Mouse (Mus musculus) left cerebral cortex, postnatal 36 days (tissue): ENCODE measurements around the gene Akt2. TPM values are rescaled to one million over a fixed set of nuclear protein-coding genes. Genes with fewer than 3 reads are reported as not detected.
"Not testable (repeated sequence)": the region's sequence is repeated elsewhere in the genome, so short reads cannot be mapped to it uniquely, and the experiment has no call there.

Experiments used
- DNase-seq, 2 experiments: peaks; one replicate each; pipeline ENCODE4 v3.0.0; 2021 to 2022; ENCODE audit warnings: low spot score in 2 of 2, mixed read lengths in 1 of 2
- intact Hi-C: fragments of 180-260 bp; cut with DNase I; formaldehyde crosslinking; loops from one replicate; pipeline ENCODE4 v1.15.1; 2025
- total RNA-seq, 2 experiments: library from RNA; stranded (reverse); gene quantifications; 2 replicates each; pipeline ENCODE4 v1.2.3; 2021

Gene Akt2
- total RNA-seq, 2 experiments from 2014 or later: 113 to 124 TPM

DNA sequence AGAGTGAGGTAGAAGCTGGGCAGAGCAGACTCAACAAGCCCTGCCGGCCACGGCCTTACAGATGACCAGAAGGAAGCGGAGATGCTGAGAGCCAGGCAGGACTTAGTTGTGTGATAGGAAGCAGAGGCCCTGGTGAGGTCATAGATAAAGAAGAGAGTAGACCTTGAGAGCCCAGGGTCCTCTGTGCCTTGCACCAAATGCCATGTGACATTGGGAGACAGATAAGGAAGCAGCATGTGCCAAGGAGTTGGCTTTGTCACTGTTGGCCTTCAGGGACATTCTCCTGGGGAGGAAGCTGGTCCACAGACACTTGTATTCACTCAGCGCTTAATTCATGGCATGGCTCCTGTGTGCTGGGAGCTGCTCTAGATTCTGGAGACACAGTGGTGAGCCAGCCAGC lies 17.9 kb downstream of the Akt2 start:
- intact Hi-C loops: no loop called here

DNA sequence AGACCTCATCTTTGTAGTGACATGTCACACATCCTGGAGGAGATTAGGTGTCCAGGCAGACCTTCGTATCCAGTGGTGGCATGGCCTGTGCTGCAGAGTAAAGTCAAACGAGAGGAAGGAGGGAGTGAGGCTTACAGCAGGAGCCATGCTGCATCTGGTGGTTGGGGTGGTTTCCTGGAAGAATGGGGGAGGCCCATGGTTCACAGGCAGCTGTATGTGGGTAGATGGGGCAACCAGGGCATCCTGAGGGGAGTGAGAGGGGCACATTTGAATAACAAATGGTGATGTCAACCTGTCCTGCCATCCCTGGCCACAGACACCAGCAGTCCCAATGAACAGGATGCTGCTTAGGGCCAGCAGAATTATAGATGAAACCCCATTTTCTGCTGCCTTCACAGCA lies 18.3 kb downstream of the Akt2 start:
- no peak for DNase-seq
- intact Hi-C loops: no loop called here

More for the DNA sequence above, 17.9 kb downstream of the Akt2 start:
- DNase-seq: no peak

DNA sequence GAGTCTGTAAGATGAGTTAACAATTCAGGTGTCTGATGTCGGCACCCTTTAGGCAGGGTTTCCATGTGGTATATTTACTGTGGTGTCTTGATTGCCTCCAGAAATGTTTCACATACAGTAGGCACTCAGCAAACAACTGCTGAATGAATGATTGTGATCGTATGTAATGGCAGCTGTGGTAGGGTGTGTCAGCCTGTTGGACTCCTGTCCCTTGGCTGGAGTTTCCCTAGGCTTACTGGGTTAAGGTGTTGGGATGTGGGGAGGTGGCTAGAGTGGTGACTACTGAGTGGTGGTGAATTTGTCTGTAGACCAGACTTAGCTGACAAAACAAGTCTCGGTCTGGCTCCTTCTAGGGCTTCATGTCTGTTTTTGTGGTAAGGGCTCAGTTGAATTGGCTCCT lies 19.0 kb downstream of the Akt2 start:
- DNase-seq: no peak
- intact Hi-C loops: no loop called here

DNA sequence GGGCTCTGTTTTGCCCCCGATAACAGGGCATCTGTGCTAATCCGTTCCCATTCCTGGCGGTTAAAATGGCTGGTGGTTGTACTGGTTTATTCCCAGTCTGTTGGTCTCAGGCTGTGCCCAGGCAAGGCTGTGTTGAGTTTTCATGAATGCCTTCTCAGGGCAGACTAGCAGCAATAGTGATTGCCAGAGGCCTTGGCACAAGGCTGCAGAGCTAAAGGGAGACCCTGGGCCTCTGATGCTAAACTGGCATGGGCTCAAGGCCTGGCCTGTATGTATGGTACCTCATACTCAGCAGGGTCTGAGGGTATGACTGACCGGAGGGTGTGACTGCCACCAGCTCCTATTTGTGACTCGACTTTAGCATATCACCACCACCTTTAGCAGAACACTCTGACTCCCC lies 19.5 kb downstream of the Akt2 start:
- no peak for DNase-seq
- intact Hi-C loops: no loop called here

DNA sequence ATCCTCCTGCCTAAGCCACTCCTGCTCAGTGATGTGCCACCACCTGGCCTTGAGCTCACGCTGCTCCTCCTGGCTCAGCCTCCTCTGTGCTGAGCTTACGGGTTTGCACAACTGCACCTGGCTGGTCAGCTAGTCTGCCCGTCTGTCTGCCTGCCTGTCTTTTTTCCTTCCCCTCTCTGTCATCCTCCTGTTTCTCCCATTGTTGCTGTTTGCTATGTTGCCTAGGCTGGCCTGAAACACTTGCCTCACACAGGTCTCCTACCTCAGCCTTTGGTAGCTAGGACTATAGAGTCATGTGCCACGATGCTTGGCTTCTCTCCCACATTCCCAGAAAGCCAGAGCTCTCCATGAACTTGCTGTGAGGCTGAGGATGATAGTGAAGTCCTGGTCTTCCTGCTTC lies 21.6 kb downstream of the Akt2 start:
- DNase-seq: no peak
- intact Hi-C loops: no loop called here

DNA sequence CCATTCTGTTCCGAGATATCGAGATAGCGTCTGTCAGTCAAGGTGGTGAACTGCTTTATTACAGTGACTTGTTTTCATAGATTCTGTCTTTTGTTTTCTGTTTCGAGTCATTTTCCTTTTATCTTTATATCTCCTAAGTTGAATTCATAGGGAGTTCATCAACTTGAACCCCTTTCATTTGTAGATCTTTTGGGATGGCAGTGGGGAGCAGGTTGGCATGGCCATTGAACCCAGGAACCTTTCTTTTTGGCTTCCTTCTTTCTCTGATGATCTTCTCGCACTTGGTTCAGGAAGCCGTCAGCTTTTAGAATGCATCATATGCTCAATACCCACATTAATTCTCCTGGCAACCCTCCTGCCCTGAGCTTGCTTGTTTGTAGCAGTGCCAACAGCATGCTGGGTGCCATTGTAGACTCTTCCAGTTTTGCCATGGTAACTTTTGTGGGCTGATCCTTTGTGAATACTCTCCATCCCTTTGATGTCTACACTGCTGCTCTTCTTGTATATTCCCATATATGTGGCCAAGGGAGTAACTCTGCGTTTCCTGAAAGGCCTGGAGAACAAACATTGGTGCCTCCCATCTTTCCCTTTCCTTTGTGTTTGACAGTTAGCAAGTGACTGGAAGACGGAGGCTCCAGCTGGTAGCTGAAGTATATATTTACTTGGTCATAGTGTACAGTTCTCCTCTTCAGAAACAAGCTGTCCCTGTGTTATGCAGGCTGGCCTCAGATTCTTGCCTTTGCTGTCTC lies 22.6 kb downstream of the Akt2 start:
- DNase-seq: no peak
- intact Hi-C loops: no loop called here

DNA sequence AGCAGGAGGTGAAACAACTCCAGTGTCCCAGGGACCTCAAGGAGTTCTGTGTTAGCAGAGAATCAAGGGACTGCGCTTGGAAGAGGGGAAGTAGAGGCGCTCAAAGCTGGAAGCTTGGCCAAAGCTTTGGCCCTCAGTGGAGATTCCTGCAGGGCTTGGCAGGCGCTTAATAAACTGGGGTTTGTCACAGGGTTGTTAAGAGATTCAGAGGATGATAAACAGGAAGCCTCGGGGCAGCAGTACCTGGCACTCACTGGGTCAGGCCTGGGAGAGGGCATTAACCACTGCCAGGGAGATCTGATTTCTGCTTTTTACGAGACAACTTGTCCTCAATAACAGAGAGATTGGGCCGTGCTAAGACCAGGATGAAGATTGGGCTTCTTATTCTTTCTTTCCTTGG lies 29.7 kb downstream of the Akt2 start:
- intact Hi-C loops: no loop called here
- DNase-seq: no peak

DNA sequence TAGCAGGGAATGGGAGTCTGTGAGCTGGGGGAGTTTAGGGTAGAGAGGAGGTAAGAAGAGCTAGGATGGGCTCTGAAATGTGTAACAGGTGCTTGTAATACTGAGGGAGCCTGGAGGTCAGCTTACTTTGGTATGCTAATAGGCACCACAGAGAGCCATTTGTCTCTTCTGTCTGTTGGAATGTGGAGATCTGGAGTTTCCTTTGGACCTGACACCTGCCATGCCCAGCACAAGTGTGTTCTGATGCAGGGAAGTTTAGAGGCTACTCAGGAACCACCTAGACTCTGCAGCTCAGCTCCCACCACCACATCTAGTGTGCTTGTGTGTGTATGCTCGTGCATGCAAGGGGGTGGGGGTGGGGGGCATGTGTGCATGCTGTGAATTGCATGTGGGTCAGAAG lies 30.9 kb downstream of the Akt2 start:
- no peak for DNase-seq
- intact Hi-C loops: no loop called here

DNA sequence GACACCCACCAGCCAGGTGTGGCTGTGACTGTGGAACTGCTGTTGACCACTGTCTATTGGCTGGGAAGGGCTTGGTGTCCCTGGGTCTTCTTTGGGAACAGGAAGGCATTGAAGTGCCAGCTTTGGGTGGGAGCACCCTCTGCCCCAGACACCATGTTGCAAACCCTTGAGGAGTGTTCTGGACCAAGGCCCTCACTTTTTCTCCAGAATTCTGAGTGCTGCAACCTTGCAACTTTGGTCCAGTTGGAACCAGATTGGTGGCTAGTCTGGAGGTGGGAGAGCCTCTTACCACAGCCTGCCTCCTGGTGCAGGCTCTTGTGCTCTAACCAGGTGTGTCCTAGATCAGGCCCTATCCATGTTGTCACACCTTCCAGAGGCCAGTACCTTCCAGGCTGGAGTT lies 33.6 kb downstream of the Akt2 start:
- intact Hi-C loops: no loop called here
- no peak for DNase-seq

DNA sequence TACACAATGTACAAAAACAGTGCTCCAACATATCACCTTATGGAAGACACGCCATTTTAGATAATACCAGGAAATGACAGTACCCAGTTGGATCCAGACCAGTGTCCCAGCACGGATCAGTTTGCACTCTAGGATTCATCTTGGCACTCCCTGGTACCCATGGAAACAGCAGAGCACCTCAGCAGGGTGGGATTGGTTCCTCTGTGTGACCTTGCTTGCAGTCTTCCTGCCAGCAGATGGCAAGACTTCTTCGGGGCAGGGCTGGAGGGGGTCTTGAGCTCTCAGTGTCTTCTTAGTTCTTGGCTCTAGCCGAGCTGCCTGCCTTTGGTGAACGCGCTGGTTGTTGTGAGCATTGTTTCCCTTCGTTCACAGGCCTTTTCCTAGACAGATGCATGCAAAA lies 36.4 kb downstream of the Akt2 start:
- DNase-seq: no peak
- intact Hi-C loops: no loop called here

DNA sequence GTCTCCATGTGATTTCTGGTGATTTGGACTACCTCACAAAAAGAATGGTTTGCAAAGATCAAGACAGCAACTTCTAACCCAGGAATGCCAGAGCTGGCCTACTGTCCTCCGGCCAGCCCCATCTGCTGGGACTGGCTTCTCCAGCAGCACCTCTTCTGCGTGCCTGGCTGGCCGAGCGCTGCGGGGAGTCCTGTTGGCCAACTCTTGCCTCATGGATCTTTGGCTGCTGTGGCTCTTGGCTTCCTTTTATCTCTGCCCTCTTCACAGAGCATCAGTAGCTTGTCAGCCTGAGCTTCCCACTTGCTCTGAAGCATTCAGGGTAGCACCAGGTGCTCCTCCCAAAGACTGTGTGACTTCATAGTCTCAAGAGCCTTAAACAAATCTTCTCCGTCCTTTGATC lies 36.8 kb downstream of the Akt2 start:
- intact Hi-C loops: no loop called here
- no peak for DNase-seq

DNA sequence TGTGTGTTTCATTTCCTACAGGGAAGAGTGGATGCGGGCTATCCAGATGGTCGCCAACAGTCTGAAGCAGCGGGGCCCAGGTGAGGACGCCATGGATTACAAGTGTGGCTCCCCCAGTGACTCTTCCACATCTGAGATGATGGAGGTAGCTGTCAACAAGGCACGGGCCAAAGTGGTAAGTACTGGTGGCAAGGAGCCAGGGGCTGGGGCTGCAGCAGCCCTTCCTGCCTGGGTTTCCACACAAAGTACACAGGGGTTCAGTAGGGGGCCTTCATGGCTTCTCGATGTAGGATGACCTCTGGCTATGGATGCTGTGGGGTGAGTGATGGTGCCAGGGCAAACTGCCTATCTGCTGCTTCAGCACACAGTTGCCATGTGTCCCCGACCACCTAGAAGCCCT lies 37.5 kb downstream of the Akt2 start:
- intact Hi-C loops, DNase-seq: not testable (repeated sequence)

DNA sequence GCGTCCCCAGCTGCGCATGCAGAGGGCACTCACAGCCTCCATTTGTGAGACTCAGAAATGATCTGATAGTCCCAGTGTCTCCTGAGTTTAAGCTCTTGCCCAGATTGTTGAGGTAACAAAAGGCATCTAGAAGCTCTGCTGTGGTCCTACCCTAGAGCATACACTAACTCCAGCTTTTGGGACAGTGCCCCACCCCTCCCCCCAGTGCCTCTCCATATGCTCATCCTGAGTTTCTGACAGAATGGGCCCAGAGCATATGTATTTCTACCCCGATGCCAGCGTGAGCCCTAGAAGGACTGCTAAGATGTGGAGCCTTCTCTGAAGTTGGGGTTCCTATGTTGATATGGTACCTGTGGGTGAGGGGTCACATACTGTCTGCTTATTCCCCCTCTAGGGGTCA lies 40.1 kb downstream of the Akt2 start:
- DNase-seq: no peak
- intact Hi-C loops: no loop called here

DNA sequence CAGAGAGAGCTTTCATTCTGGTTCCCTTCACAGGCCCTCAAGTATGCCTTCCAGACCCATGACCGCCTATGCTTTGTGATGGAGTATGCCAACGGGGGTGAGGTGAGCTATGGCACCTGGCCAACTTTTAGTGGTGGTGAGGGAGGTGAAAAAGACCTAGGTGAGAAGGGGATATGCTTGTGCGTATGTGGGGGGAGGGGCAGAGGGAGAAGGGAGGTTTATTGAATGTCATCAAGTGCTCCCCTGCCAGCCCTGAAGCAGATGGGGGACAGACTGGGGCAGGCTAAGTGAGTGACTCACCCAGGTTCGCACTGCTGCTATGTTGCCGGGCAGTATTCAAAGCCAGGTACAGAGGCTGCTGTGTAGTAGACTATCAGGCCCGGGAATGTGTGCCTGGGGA lies 41.8 kb downstream of the Akt2 start:
- DNase-seq: no peak
- intact Hi-C loops: no loop called here

DNA sequence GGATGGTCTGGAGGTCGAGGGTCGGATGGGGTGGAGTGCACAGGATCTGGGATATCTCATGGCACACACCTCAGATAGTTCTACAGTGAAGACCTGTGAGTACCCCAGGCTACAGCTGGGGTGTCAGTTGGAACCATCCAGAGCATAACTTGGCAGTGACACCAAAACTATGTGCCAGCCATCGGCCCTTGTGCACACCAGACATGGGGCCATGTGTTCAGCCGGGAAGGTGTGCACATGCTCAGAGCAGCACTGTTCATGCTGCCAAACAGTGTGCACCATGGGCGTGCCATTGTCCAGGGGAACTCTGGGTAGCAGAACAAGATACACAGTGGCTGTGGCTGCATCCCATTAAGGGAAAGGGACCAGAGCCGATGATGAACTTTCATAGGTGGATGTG lies 43.3 kb downstream of the Akt2 start:
- DNase-seq: no peak
- intact Hi-C loops: no loop called here

DNA sequence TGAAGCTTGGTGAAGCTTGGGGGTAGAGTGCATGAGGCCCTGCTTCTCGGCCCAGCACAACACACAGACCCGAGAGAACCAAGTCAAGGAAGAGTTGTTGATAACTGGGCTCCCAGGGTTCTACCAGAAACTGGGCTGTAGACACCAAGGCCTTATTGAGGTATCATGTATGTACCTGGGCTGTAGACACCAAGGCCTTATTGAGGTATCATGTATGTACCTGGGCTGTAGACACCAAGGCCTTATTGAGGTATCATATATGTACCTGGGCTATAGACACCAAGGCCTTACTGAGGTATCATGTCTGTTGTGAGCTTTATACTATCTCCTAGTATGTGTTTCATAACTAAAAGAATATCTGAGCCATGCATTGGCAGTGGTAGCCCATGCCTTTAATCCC lies 43.7 kb downstream of the Akt2 start:
- intact Hi-C loops, DNase-seq: not testable (repeated sequence)

DNA sequence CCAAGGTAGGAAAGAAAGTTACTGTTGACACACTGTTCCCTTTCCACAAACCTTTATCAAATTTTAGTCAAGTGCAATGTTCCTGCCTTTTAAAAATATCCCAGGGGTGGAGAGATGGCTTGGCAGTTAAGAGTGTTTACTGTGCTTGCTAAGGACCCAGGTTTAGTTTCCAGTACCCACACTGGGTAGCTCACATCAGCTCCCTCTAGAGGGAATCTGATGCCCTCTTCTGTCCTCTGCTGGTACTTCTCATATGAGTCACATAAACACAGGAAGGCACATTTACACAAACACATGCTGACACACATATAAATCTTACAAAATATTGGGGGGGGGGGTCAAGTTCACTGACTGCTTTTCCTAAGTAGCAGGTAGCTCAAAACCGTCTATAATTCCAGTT lies 53.1 kb downstream of the Akt2 start:
- no peak for DNase-seq

DNA sequence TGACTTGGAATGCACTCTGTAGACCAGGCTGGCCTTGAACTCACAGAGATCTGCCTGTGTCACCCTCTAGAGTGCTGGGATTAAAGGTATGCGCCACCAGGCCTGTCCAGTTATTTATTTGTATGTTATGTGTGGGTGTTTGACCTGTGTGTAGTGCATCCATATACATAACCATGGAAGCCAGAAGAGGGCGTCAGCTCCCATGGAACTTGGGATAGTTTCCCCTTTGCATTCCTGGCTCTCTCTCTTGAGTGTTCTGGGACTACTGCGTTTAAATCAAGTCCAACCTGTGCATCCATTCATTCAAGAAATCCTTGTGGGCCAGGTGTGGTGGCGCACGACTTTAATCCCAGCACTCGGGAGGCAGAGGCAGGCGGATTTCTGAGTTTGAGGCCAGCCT lies 55.2 kb downstream of the Akt2 start:
- intact Hi-C loops: no loop called here
- no peak for DNase-seq

More for the DNA sequence above, 53.1 kb downstream of the Akt2 start:
- intact Hi-C loops: no loop called here

DNA sequence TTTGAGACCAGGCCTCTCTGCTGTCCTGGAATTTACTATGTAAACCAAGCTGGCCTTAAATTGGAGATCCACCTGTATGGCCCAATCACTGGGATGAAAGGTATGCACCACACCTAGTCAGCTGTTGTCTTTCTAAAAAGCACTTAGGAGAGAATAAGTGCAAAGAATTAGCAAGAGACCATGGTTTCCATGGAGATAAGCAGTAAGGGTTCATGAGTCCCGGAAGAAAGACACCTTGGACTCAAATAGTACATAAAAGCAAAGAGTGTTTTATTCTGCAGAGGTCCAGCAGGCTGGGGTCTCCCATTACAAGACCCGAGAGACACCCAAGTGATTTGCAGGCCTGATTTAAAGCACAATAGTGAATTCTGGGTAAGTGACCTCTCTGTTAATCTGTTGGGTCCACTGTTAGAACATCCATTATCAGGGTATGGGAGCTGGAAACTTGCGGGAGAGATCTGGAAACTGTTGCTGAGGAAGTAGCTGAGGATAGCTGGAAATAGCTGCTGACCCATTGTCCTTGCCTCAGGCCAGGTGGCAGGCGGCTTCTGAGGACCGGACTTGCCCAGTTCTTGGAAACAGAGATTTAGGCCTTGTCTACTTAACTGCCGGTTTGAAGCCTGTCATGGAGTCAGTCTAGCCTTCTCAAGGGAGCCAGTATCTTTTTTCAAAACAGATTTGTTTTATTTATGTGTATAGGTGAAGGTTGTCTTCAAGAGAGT lies 56.1 kb downstream of the Akt2 start:
- intact Hi-C loops: no loop called here
- DNase-seq: no peak

DNA sequence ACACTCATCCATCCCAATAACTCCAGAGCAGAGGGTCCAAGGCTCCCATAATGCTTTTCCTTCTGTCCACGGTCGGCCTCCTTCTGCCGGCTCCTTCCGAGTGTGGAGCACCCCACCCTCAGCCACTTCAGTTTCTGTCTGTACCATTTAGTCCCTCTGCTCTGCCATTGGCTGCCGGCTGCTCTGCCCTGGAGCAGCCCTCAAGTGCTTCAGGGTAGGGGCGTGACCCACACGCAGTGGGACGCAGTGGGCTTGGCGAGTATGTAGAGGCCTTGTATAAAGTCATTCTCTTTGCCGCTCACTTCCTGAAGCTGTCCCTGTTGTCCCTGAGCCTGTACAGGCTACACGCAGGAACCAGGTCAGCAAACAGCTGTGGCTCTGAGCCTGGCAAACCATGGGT lies 58.4 kb downstream of the Akt2 start:
- no peak for DNase-seq
- intact Hi-C loops: loop anchor here (5.0 kb wide), 2 partner anchors 72 to 518 kb away; partner anchors contain the start of gene Fbl

DNA sequence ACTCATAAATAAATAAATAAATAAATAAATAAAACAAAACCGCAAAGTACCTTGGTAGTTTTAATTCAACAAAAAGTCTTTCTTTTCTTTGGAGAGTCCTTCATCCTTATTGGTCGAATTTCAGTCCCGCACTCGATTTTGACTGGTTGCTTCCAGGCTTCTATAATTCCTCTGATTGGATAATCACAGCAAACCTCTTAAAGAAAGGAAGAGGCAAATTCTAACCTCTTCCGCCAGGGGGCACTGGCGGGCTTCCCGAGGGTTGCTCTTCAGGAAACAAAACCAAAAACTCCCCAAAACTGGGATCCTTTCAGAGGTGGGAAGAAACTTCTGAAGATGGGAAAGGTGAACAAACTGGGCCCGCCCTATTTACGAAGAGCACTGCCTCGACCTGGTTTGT lies 59.6 kb downstream of the Akt2 start:
- intact Hi-C loops: loop anchor here (1.0 to 5.0 kb wide), 3 partner anchors 34 to 516 kb away; partner anchors contain the start of gene Fbl
- peak; percentile 72 for DNase-seq
